Mouse (Mus musculus): ENCODE data around the gene Cask. TPM values are rescaled to one million over a fixed set of nuclear protein-coding genes. Genes with fewer than 3 reads are reported as not detected.
"Not testable (repeated sequence)": the region's sequence is repeated elsewhere in the genome, so short reads cannot be mapped to it uniquely, and the experiment has no call there.

Cask gene
- polyA plus RNA-seq, 1 experiment from 2014 or later = 64.5 TPM

GRCm38 (mm10) chrX:13798754-13799153, 52.4 kb downstream of the Cask start:
- H3K9me3 ChIP-seq = no peaks in the 10 kb centered on the region
- 68% methylated on average over 2 of the region's 2 CpGs for WGBS
- no peaks in the 10 kb centered on the region for H3K27me3 ChIP-seq
- H3K4me3 ChIP-seq = no peak overlapping the region
- H3K9ac ChIP-seq = no peak overlapping the region
- no peak for ATAC-seq (ENCODE audit: low FRiP score, low read depth)
- no peak overlapping the region for H3K4me2 ChIP-seq
- H3K27ac ChIP-seq (replicated peaks) = no peak overlapping the region
- H3K36me3 ChIP-seq = no peaks in the 10 kb centered on the region
- no peaks in the 10 kb centered on the region for H3K4me1 ChIP-seq (replicated peaks)

- Histone ChIP-seq H3K4me2 (no peak overlapping the region), H3K27ac (replicated peaks) (no peak overlapping the region), H3K4me3 (no peak overlapping the region), H3K9ac (no peak overlapping the region), H3K36me3 (no peaks in the 10 kb centered on the region), H3K9me3 (no peaks in the 10 kb centered on the region), H3K27me3 (no peaks in the 10 kb centered on the region), H3K4me1 (replicated peaks) (no peaks in the 10 kb centered on the region)
- 91% methylated on average over 1 of the region's 1 CpGs for WGBS
- ATAC-seq (ENCODE audit: low FRiP score, low read depth) = no peak; the same call in 1 of the 2 replicates
Measured at GRCm38 (mm10) chrX:13765672-13766071, 85.5 kb downstream of the Cask start.

- Histone ChIP-seq H3K9ac (no peak overlapping the region), H3K27ac (replicated peaks) (no peak overlapping the region), H3K4me3 (no peak overlapping the region), H3K4me1 (replicated peaks) (no peaks in the 10 kb centered on the region), H3K36me3 (no peaks in the 10 kb centered on the region), H3K9me3 (no peaks in the 10 kb centered on the region), H3K4me2 (no peak overlapping the region), H3K27me3 (no peaks in the 10 kb centered on the region)
- WGBS = 79% methylated on average over 1 of the region's 1 CpGs
- no peak for ATAC-seq (ENCODE audit: low FRiP score, low read depth)
Measured at GRCm38 (mm10) chrX:13765024-13765423, 86.1 kb downstream of the Cask start.

GRCm38 (mm10) chrX:13757279-13758005, 93.7 kb downstream of the Cask start:
- Histone ChIP-seq H3K27me3 (no peaks in the 10 kb centered on the region), H3K4me3 (no peak overlapping the region), H3K9ac (no peak overlapping the region), H3K36me3 (no peaks in the 10 kb centered on the region), H3K4me2 (no peak overlapping the region), H3K4me1 (replicated peaks) (no peaks in the 10 kb centered on the region), H3K27ac (replicated peaks) (no peak overlapping the region), H3K9me3 (no peaks in the 10 kb centered on the region)
- ATAC-seq (ENCODE audit: low FRiP score, low read depth) = no peak
- WGBS = 23% methylated on average over 3 of the region's 3 CpGs

GRCm38 (mm10) chrX:13741110-13741509, 110.1 kb downstream of the Cask start:
- 66% methylated on average over 2 of the region's 2 CpGs for whole genome bisulfite sequencing
- no peaks in the 10 kb centered on the region for H3K36me3 ChIP-seq
- H3K4me3 ChIP-seq = no peak overlapping the region
- H3K9ac ChIP-seq = no peak overlapping the region
- no peak for ATAC-seq (ENCODE audit: low FRiP score, low read depth)
- H3K4me2 ChIP-seq = no peak overlapping the region
- H3K27ac ChIP-seq (replicated peaks) = no peak overlapping the region
- H3K27me3 ChIP-seq = no peaks in the 10 kb centered on the region
- no peaks in the 10 kb centered on the region for H3K9me3 ChIP-seq
- no peaks in the 10 kb centered on the region for H3K4me1 ChIP-seq (replicated peaks)

- not testable (repeated sequence) for ATAC-seq (ENCODE audit: low FRiP score, low read depth); H3K27me3 ChIP-seq; H3K4me3 ChIP-seq; H3K9ac ChIP-seq; H3K9me3 ChIP-seq; H3K36me3 ChIP-seq; H3K27ac ChIP-seq (replicated peaks); H3K4me1 ChIP-seq (replicated peaks); H3K4me2 ChIP-seq
Measured at GRCm38 (mm10) chrX:13730785-13731184, 120.4 kb downstream of the Cask start.

- Histone ChIP-seq H3K27me3 (no peaks in the 10 kb centered on the region), H3K4me3 (no peak overlapping the region), H3K9me3 (no peaks in the 10 kb centered on the region), H3K4me1 (replicated peaks) (no peaks in the 10 kb centered on the region), H3K9ac (no peak overlapping the region), H3K4me2 (no peak overlapping the region), H3K27ac (replicated peaks) (no peak overlapping the region), H3K36me3 (no peaks in the 10 kb centered on the region)
- WGBS = 68% methylated on average over 1 of the region's 1 CpGs
- no peak for ATAC-seq (ENCODE audit: low FRiP score, low read depth)
Measured at GRCm38 (mm10) chrX:13729835-13730480, 121.2 kb downstream of the Cask start.

- H3K9ac ChIP-seq = no peak overlapping the region
- H3K4me3 ChIP-seq = no peak overlapping the region
- ATAC-seq (ENCODE audit: low FRiP score, low read depth) = no peak
- no peaks in the 10 kb centered on the region for H3K36me3 ChIP-seq
- H3K27ac ChIP-seq (replicated peaks) = no peak overlapping the region
- WGBS = 49% methylated on average over 8 of the region's 8 CpGs
- H3K4me2 ChIP-seq = no peak overlapping the region
- no peaks in the 10 kb centered on the region for H3K9me3 ChIP-seq
- no peaks in the 10 kb centered on the region for H3K27me3 ChIP-seq
- H3K4me1 ChIP-seq (replicated peaks) = no peaks in the 10 kb centered on the region
Measured at GRCm38 (mm10) chrX:13725573-13726403, 125.4 kb downstream of the Cask start.

GRCm38 (mm10) chrX:13720296-13720829, 130.8 kb downstream of the Cask start:
- no peak overlapping the region for H3K9ac ChIP-seq
- H3K36me3 ChIP-seq = no peaks in the 10 kb centered on the region
- no peak overlapping the region for H3K27ac ChIP-seq (replicated peaks)
- no peak overlapping the region for H3K4me2 ChIP-seq
- no peak for ATAC-seq (ENCODE audit: low FRiP score, low read depth)
- H3K4me1 ChIP-seq (replicated peaks) = no peaks in the 10 kb centered on the region
- no peak overlapping the region for H3K4me3 ChIP-seq
- H3K9me3 ChIP-seq = no peaks in the 10 kb centered on the region
- 70% methylated on average over 7 of the region's 7 CpGs for WGBS
- no peaks in the 10 kb centered on the region for H3K27me3 ChIP-seq

- Histone ChIP-seq H3K27me3 (no peaks in the 10 kb centered on the region), H3K36me3 (peaks cover 3% of the 10 kb centered on the region; the same call in 1 of the 2 replicates), H3K4me3 (no peak overlapping the region), H3K4me2 (no peak overlapping the region), H3K27ac (replicated peaks) (no peak overlapping the region), H3K4me1 (replicated peaks) (no peaks in the 10 kb centered on the region), H3K9ac (no peak overlapping the region), H3K9me3 (no peaks in the 10 kb centered on the region)
- WGBS = 74% methylated on average over 1 of the region's 1 CpGs
- ATAC-seq (ENCODE audit: low FRiP score, low read depth) = no peak
Measured at GRCm38 (mm10) chrX:13718283-13718682, 132.9 kb downstream of the Cask start.

GRCm38 (mm10) chrX:13716796-13717569, 134.2 kb downstream of the Cask start:
- H3K4me2 ChIP-seq = no peak overlapping the region
- H3K27me3 ChIP-seq = no peaks in the 10 kb centered on the region
- no peak overlapping the region for H3K9ac ChIP-seq
- peaks cover 6% of the 10 kb centered on the region; the same call in 1 of the 2 replicates for H3K36me3 ChIP-seq
- no peak overlapping the region for H3K4me3 ChIP-seq
- no peaks in the 10 kb centered on the region for H3K9me3 ChIP-seq
- 76% methylated on average over 4 of the region's 4 CpGs for WGBS
- H3K4me1 ChIP-seq (replicated peaks) = no peaks in the 10 kb centered on the region
- no peak for ATAC-seq (ENCODE audit: low FRiP score, low read depth)
- no peak overlapping the region for H3K27ac ChIP-seq (replicated peaks)

Data from hindbrain, embryonic 15.5 days (tissue).